Mouse (Mus musculus): ENCODE measurements at regions not wholly inside any gene's neighbourhood (a gene's known extent, or its start where the extent isn't known, plus 50 kb on each side); places are given as distances from the start of the nearest gene placed in this dataset.

DNA sequence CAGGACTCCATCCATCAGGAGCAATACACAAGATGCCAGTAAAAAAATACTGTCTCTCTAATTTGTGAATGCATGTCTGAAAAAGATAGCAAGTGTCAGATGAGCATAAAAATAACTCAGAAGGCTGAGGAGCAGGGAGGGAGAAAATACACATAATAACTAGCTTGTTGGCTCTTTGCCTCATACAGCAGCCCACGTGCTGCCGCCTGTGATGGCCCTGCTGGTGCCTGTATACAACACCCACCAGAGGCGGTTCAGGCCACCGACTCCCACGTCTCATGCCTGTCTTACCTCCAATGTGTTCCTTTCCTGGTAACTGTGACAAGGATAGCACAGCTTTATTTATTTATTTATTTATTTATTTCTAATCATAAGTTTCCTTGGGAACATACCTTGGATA, 119.5 kb upstream of the Sgk1 start:
- no peaks in the 10 kb centered on the region for H3K9me3 ChIP-seq (replicated peaks)
- no peak for ATAC-seq (ENCODE audit: extremely low read depth, insufficient number of reproducible peaks, low FRiP score, poor library complexity, severe bottlenecking)

DNA sequence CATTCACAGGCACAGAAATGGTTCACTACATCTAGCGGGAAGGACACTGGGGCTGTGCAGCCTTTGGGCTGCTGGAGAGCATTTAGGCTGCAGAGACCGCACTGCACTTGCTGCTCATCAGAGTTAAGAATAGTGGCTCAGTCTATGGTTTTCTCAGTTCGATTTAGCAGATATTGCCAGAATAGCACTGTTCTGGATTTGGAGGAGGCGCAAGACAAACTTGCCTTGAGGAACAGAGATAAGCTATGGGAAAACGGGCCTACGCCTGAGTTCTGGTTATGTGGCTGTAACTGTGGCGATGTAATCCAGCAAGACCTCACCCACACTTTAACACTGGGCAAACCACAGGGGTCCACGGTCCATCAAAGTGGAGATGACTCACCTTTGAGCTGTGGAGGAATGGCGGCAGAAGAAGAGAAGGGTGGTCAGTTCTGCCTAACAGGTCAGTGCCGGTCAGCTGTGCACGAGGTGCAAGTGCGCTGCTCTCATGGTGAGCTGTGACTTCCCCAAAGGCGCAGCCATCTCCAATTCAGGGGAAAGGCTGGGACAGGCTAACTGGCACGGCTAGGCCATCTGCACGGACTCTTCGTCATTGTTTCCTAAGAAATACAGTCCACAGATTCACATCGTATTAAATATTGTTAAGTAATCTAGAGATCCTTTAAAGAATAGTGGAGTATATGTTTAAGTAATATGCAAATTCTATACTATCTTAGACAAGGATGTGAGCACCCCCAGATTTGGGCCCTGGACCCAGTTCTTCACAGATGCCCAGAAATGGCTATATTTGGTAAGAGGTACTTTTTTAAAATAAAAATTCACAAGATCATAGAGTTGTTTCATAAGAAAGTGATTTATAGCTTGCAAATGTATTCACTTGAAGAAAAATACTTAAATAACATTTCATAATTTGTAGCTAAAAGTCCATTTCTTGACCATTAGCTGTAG, 118.7 kb upstream of the Sgk1 start:
- peaks cover 15% of the 10 kb centered on the region for H3K4me1 ChIP-seq (ENCODE audit: insufficient read depth, low read depth, low read length)
- peaks cover 3% of the 10 kb centered on the region; the same call in 1 of the 2 replicates for H3K27me3 ChIP-seq (ENCODE audit: insufficient read depth, low read length)
- H3K4me3 ChIP-seq (ENCODE audit: low read depth, low read length), result no peak overlapping the region
- no peaks in the 10 kb centered on the region for H3K9me3 ChIP-seq (replicated peaks)
- H3K36me3 ChIP-seq (replicated peaks), result no peaks in the 10 kb centered on the region
- no peak for DNase-seq (ENCODE audit: low spot score)
- TF ChIP-seq POLR2AphosphoS5 (IDR thresholded peaks at IDR 0.05; ENCODE audit: insufficient replicate concordance, low read depth, low read length), result no peak
- ATAC-seq (ENCODE audit: extremely low read depth, insufficient number of reproducible peaks, low FRiP score, poor library complexity, severe bottlenecking), result no peak

More for the DNA sequence above, 119.5 kb upstream of the Sgk1 start:
- no peaks in the 10 kb centered on the region for H3K36me3 ChIP-seq (replicated peaks)
- H3K27me3 ChIP-seq (ENCODE audit: insufficient read depth, low read length), result peaks cover 3% of the 10 kb centered on the region; the same call in 1 of the 2 replicates
- DNase-seq (ENCODE audit: low spot score), result no peak
- H3K4me1 ChIP-seq (ENCODE audit: insufficient read depth, low read depth, low read length), result peaks cover 20% of the 10 kb centered on the region
- no peak for TF ChIP-seq GATA1 (IDR thresholded peaks at IDR 0.05; ENCODE audit: borderline replicate concordance, low read length)
- no peak for TF ChIP-seq POLR2AphosphoS5 (IDR thresholded peaks at IDR 0.05; ENCODE audit: insufficient replicate concordance, low read depth, low read length)
- no peak for TF ChIP-seq CTCF (IDR thresholded peaks at IDR 0.05; ENCODE audit: low read depth, low read length)
- no peak for TF ChIP-seq GATA2 (IDR thresholded peaks at IDR 0.05; ENCODE audit: borderline replicate concordance, low read depth, low read length)
- no peak overlapping the region for H3K4me3 ChIP-seq (ENCODE audit: low read depth, low read length)

DNA sequence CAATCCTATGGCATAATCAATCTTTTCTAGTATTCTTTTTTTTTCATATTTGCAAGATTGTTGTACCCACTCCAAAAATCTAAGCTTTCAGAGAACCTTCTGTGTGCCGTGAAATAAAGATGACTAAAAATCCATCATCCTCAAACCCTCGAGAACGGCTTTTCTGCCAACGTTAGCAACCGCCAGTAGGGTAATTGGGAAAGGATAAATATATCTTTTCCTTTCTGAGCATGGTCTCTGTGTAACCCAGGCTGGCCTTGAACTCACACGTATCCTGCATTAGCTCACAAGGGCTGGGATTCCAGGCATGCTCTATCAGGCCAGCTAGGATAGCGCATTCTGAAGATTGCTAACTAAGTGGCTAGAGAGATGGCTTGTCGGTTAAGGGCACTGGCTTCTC, 117.9 kb upstream of the Sgk1 start:
- Histone ChIP-seq H3K9me3 (replicated peaks) (no peaks in the 10 kb centered on the region), H3K4me3 (ENCODE audit: low read depth, low read length) (no peak overlapping the region), H3K36me3 (replicated peaks) (no peaks in the 10 kb centered on the region), H3K4me1 (ENCODE audit: insufficient read depth, low read depth, low read length) (peaks cover 15% of the 10 kb centered on the region), H3K27me3 (ENCODE audit: insufficient read depth, low read length) (peaks cover 3% of the 10 kb centered on the region; the same call in 1 of the 2 replicates)
- TF ChIP-seq POLR2AphosphoS5 (IDR thresholded peaks at IDR 0.05; ENCODE audit: insufficient replicate concordance, low read depth, low read length) (no peak), GATA2 (IDR thresholded peaks at IDR 0.05; ENCODE audit: borderline replicate concordance, low read depth, low read length) (no peak), CTCF (IDR thresholded peaks at IDR 0.05; ENCODE audit: low read depth, low read length) (no peak), TAL1 (conservative IDR thresholded peaks at IDR 0.05; ENCODE audit: low read depth, low read length) (no peak), GATA1 (IDR thresholded peaks at IDR 0.05; ENCODE audit: borderline replicate concordance, low read length) (no peak)
- DNase-seq (ENCODE audit: low spot score), result no peak
- no peak for ATAC-seq (ENCODE audit: extremely low read depth, insufficient number of reproducible peaks, low FRiP score, poor library complexity, severe bottlenecking)

DNA sequence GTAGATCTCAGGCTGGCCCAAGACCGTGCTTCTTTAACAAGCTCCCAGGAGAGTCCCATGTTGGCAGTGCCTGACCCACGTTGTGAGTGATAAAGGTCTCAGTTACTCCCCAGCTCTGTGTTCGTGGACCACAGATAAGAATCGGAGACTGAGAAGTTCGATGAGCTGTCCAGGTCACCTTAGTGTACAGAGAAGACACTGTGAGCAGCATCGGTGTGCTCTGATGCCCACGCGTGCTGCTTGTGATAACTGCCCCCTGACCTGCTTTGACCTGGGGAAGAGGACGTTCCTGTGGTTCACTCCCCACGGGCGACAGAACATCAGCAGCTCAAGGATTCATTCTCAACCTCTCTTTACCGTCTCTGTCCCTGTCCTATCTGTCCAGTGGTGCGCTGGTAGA, 117.1 kb upstream of the Sgk1 start:
- no peak for ATAC-seq (ENCODE audit: extremely low read depth, insufficient number of reproducible peaks, low FRiP score, poor library complexity, severe bottlenecking)
- no peak for TF ChIP-seq TAL1 (conservative IDR thresholded peaks at IDR 0.05; ENCODE audit: low read depth, low read length)
- TF ChIP-seq POLR2AphosphoS5 (IDR thresholded peaks at IDR 0.05; ENCODE audit: insufficient replicate concordance, low read depth, low read length), result no peak
- TF ChIP-seq CTCF (IDR thresholded peaks at IDR 0.05; ENCODE audit: low read depth, low read length), result no peak
- TF ChIP-seq GATA1 (IDR thresholded peaks at IDR 0.05; ENCODE audit: borderline replicate concordance, low read length), result no peak
- TF ChIP-seq GATA2 (IDR thresholded peaks at IDR 0.05; ENCODE audit: borderline replicate concordance, low read depth, low read length), result no peak
- no peaks in the 10 kb centered on the region for H3K9me3 ChIP-seq (replicated peaks)

DNA sequence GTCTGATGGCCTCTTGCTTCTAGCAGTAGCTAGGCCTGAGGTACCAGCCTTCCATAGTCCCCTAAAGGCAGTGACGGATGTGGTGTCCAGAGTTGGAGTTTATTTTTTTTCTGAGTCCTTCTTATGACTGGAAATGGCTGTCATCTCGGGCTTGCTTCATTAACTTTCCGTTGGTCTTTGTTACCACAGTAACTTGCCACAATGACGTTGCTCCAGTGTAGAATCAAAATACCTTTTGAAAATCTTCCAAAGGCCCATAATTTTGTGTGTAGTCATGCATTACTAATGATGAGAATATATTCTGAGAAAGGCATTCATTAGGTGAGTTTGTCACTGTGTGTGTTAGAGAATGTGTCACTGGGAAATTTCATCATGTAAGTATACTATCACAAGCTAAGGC, 108.4 kb upstream of the Sgk1 start:
- ATAC-seq (ENCODE audit: extremely low read depth, insufficient number of reproducible peaks, low FRiP score, poor library complexity, severe bottlenecking) (no peak), DNase-seq (ENCODE audit: low spot score) (no peak)
- Histone ChIP-seq H3K36me3 (replicated peaks) (no peaks in the 10 kb centered on the region), H3K27me3 (ENCODE audit: insufficient read depth, low read length) (no peaks in the 10 kb centered on the region), H3K4me3 (ENCODE audit: low read depth, low read length) (no peak overlapping the region), H3K4me1 (ENCODE audit: insufficient read depth, low read depth, low read length) (peaks cover 29% of the 10 kb centered on the region), H3K9me3 (replicated peaks) (no peaks in the 10 kb centered on the region)
- TF ChIP-seq GATA2 (IDR thresholded peaks at IDR 0.05; ENCODE audit: borderline replicate concordance, low read depth, low read length) (no peak), CTCF (IDR thresholded peaks at IDR 0.05; ENCODE audit: low read depth, low read length) (no peak), TAL1 (conservative IDR thresholded peaks at IDR 0.05; ENCODE audit: low read depth, low read length) (no peak), POLR2AphosphoS5 (IDR thresholded peaks at IDR 0.05; ENCODE audit: insufficient replicate concordance, low read depth, low read length) (no peak), GATA1 (IDR thresholded peaks at IDR 0.05; ENCODE audit: borderline replicate concordance, low read length) (no peak)

More for the DNA sequence above, 117.1 kb upstream of the Sgk1 start:
- peaks cover 3% of the 10 kb centered on the region; the same call in 1 of the 2 replicates for H3K27me3 ChIP-seq (ENCODE audit: insufficient read depth, low read length)
- H3K4me1 ChIP-seq (ENCODE audit: insufficient read depth, low read depth, low read length), result peaks cover 13% of the 10 kb centered on the region
- H3K36me3 ChIP-seq (replicated peaks), result no peaks in the 10 kb centered on the region
- no peak for DNase-seq (ENCODE audit: low spot score)
- no peak overlapping the region for H3K4me3 ChIP-seq (ENCODE audit: low read depth, low read length)

DNA sequence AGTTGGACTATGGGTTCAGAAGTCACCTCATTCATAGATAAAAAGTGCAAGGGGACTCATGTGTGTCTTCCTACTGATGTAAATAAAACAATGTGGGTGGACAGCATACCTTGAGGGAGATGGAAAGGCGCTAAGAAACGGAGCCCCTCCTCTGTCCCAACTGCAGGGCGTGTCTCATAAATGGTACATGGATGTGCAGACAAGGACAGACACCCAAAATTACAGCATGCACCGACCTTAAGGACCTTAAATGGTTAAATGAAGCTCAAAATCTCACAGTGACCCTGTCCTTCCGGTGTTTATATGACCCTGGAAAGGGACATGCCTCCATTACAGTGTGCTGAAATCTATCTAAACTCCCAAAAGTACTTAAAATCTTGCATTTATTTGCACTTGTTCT, 106.5 kb upstream of the Sgk1 start:
- ATAC-seq (ENCODE audit: extremely low read depth, insufficient number of reproducible peaks, low FRiP score, poor library complexity, severe bottlenecking) (no peak), DNase-seq (ENCODE audit: low spot score) (no peak)
- Histone ChIP-seq H3K27me3 (ENCODE audit: insufficient read depth, low read length) (no peaks in the 10 kb centered on the region), H3K9me3 (replicated peaks) (no peaks in the 10 kb centered on the region), H3K4me3 (ENCODE audit: low read depth, low read length) (no peak overlapping the region), H3K36me3 (replicated peaks) (no peaks in the 10 kb centered on the region), H3K4me1 (ENCODE audit: insufficient read depth, low read depth, low read length) (peaks cover 38% of the 10 kb centered on the region)
- TF ChIP-seq POLR2AphosphoS5 (IDR thresholded peaks at IDR 0.05; ENCODE audit: insufficient replicate concordance, low read depth, low read length), result no peak
- TF ChIP-seq GATA1 (IDR thresholded peaks at IDR 0.05; ENCODE audit: borderline replicate concordance, low read length), result no peak
- no peak for TF ChIP-seq GATA2 (IDR thresholded peaks at IDR 0.05; ENCODE audit: borderline replicate concordance, low read depth, low read length)
- no peak for TF ChIP-seq TAL1 (conservative IDR thresholded peaks at IDR 0.05; ENCODE audit: low read depth, low read length)
- TF ChIP-seq CTCF (IDR thresholded peaks at IDR 0.05; ENCODE audit: low read depth, low read length), result no peak
